Mouse (Mus musculus) heart, postnatal 14 days (tissue): ENCODE results near the gene Spag9. TPM values are rescaled to one million over a fixed set of nuclear protein-coding genes. Genes with fewer than 3 reads are reported as not detected.
A peak's percentile ranks its signal among the peaks of the same experiment; 100 is the strongest.

Source experiments
- DNase-seq, 2 experiments: peaks; one replicate each; pipeline ENCODE4 v3.0.0; 2021 to 2022
- intact Hi-C: fragments of 180-260 bp; cut with DNase I; formaldehyde crosslinking; loops from one replicate; pipeline ENCODE4 v1.15.1; 2025
- total RNA-seq, 2 experiments: library from RNA; stranded (reverse); gene quantifications; 2 replicates each; pipeline ENCODE4 v1.2.3; 2021

Spag9 gene
- total RNA-seq, 2 experiments from 2014 or later = 145 to 146 TPM

DNA sequence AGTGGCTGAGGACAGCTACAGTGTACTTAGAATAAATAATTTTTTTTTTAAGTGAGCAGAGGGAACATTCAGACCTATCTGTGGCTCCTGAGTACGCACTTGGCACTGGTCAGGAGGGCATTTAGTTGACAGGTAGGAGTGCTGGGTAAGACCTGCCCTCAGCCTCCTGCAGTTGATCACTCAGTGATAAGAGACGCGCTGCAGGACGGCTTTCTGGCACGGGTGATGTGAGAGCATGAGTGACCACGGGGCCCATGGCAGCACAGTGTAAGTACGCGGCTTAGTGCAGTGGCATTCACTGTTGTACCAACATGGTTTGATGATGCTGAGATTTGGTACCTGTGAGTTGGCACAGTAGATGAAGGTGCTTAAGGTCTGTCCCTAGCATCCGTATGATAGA, 130.8 kb downstream of the Spag9 start:
- intact Hi-C loops = loop anchor here (5.0 kb wide), 1 partner anchor 361 kb away; the partner anchor contains the start of gene Spata20
- no peak for DNase-seq

- peak; percentile 78 to 89 for DNase-seq
- intact Hi-C loops = loop anchor here (2.0 to 5.0 kb wide), 2 partner anchors 99 to 359 kb away; partner anchors contain the start of gene Spata20
Measured at GRCm38 (mm10) chr11:94127966-94128365, 132.1 kb downstream of the Spag9 start.

GRCm38 (mm10) chr11:94128506-94128905, 132.6 kb downstream of the Spag9 start:
- intact Hi-C loops = loop anchor here (2.0 to 5.0 kb wide), 2 partner anchors 98 to 359 kb away; partner anchors contain the start of gene Spata20
- DNase-seq = no peak

- DNase-seq = peak; percentile 56 to 75
- intact Hi-C loops = loop anchor here (1.0 to 5.0 kb wide), 3 partner anchors 97 to 358 kb away; partner anchors contain the start of gene Spata20
Measured at GRCm38 (mm10) chr11:94129261-94130059, 133.6 kb downstream of the Spag9 start.

- intact Hi-C loops = no loop called here
- no peak for DNase-seq
Measured at GRCm38 (mm10) chr11:94130118-94131095, 134.5 kb downstream of the Spag9 start.

- intact Hi-C loops = loop anchor here (1.0 kb wide), 1 partner anchor 93 kb away; no protein-coding TSS in a partner anchor
- peak; percentile 90 to 94 for DNase-seq
Measured at GRCm38 (mm10) chr11:94133344-94133955, 137.6 kb downstream of the Spag9 start.

DNA sequence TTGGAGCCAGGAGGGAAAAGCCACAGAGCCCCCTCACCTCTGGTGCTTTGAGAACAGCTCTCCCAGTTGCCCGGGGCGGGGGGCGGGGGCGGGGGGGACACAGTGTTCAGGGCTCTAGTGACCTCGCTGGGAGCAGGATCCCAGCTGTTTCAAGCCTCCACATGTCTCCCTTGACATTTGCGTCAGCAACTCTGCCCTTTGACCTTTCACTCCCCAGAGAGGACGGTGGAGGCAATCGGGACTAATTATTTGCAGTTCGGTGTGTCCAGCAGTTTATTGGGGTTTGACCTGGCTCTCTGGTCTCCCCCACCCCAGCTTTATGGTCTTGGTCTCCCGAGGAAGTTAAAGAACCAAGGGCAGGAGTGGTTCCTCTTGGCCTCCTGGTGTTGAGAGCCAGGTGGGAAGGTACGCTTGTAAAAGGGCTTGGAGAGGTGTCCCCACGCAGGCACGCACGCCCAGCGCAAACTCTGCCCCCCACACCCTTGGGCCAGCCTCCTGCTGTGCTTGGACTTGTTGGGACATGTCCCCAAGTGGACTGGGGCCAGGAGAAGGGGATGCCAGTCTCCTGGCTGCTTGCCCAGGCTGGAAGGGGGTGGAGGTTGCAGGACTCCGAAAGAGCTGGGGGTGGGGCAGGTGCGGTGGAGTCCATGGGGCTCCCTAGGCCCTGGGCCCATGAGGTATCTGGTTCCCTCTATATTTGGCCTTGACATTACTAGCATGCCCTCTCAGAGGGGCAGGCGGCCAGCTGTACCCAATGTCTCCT, 138.4 kb downstream of the Spag9 start:
- intact Hi-C loops = loop anchor here (2.0 kb wide), 2 partner anchors 25 to 77 kb away; partner anchors contain the start of gene Tob1
- DNase-seq = peak; percentile 87 to 93

GRCm38 (mm10) chr11:94135581-94136001, 139.7 kb downstream of the Spag9 start:
- DNase-seq = no peak
- intact Hi-C loops = loop anchor here (2.0 kb wide), 2 partner anchors 23 to 75 kb away; partner anchors contain the start of gene Tob1

- peak; percentile 53 to 70 for DNase-seq
- intact Hi-C loops = no loop called here
Measured at GRCm38 (mm10) chr11:94136656-94137055, 140.8 kb downstream of the Spag9 start.

GRCm38 (mm10) chr11:94137326-94138061, 141.6 kb downstream of the Spag9 start:
- intact Hi-C loops = no loop called here
- peak; percentile 40 to 67 for DNase-seq

GRCm38 (mm10) chr11:94138411-94139231, 142.7 kb downstream of the Spag9 start:
- intact Hi-C loops = no loop called here
- peak in 1 of 2 experiments; percentile 44 for DNase-seq

GRCm38 (mm10) chr11:94139232-94139620, 143.3 kb downstream of the Spag9 start:
- intact Hi-C loops = no loop called here
- DNase-seq = no peak

GRCm38 (mm10) chr11:94140540-94140939, 144.6 kb downstream of the Spag9 start:
- no peak for DNase-seq
- intact Hi-C loops = no loop called here

- intact Hi-C loops = no loop called here
- DNase-seq = no peak
Measured at GRCm38 (mm10) chr11:94141564-94141963, 145.7 kb downstream of the Spag9 start.

DNA sequence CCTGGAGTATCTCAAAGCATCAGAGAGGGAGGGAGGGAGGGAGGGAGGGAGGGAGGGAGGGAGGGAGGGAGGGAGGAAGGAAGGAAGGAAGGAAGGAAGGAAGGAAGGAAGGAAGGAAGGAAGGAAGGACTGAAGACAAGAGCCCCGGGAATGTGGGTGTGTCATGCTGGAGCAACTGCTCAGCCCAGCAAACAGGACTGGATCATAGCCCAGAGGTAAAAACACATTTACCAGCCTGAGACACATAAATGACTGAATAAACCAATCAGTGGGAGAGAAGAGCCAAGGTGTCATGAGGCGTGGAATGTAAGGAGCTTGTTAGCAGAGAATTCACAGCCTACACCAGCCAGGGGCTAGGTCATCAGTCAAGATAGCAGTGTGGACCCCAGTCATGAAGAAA, 147.4 kb downstream of the Spag9 start:
- intact Hi-C loops = no loop called here
- no peak for DNase-seq

DNA sequence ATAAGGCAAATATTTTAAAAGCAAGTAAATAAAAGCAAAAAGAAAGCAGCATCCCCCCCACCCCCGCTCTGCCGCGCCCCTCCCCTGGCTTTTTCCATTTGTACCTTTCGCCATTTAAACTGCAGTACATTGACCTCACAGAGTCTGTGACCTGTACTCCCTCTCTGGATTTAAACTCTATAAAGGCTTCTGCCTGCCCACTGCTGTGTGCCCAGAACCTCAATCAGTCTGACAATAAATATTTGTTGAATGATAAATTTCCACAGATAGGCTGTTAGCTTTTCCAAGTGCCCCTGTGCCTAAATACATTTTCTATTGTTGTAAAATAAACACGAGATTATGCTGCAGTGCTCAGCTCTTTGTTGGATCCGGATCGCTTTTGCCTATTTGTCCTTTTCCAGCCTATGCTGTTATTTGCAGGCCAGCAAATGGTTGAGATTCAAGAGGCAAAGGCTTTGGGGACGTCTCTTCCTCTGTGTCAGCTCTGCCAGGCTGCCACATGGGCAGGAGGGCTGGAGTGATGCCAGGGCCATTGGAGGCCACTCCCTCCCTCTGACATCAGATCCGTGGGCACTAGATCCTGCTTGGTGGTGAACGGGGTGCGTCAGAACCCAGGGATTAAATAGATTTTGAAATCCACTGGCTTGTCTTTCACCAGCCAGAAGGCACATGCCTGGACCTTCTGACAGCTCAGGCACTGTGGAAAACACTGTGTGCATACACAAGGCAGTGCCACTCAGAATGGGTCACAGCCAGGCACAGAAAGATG, 149.1 kb downstream of the Spag9 start:
- intact Hi-C loops = no loop called here
- peak; percentile 76 to 87 for DNase-seq

DNA sequence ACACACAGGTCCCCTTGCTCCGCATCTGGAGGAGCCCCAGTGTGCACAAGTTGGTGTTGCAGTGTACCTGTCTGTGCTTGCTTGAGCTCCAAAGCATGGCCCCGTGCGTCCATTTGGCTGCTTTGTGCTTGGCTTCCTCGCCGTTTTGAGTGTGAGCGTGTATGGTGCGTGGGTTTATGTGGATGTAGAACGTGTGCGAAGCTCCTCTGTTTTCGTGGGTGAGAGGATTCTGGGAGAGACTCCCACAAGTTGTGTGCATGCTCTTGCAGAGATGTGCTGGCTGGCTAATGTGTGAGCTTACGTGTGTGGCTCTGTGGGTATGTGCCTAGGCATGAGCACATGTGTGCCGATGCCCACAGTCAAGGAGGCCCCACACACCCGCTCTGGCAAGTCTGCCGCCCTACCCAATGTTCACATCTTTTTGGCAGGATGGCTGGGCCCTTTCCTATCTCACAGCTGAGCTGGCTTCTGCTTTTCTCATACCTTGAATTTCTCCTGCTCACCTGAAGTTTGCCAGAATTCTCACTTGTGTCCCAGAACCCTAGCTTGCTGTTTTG, 150.2 kb downstream of the Spag9 start:
- intact Hi-C loops = no loop called here
- DNase-seq = no peak
